Mouse (Mus musculus) embryo, embryonic 11.5 days (tissue): ENCODE measurements around the gene Plxnb3.

Experiments
- DNase-seq: peaks from one replicate; pipeline ENCODE4 v3.0.0-alpha.2; 2012; ENCODE audit warnings: low read depth, low spot score

Gene Plxnb3

DNA sequence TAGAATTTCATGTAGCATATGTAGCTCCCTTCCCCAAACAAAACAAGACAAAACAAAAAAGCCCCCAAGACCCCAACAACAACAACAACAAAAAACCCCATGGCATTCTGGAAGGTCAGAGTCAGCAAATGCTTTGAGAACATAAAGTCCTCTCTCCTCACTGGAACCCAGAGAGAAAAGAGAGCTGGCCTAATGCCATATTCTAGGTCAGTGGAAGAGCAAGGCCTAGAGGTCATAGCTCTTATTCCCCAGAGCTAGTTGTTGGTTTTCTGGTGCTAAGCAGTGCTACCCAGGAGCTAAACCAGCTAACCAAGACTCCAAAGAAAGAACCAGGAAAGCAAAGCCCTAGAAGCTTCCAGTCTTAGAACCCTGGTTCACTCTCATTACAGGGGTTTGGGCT is 28.8 kb downstream of the Plxnb3 start:
- DNase-seq, result no peak

DNA sequence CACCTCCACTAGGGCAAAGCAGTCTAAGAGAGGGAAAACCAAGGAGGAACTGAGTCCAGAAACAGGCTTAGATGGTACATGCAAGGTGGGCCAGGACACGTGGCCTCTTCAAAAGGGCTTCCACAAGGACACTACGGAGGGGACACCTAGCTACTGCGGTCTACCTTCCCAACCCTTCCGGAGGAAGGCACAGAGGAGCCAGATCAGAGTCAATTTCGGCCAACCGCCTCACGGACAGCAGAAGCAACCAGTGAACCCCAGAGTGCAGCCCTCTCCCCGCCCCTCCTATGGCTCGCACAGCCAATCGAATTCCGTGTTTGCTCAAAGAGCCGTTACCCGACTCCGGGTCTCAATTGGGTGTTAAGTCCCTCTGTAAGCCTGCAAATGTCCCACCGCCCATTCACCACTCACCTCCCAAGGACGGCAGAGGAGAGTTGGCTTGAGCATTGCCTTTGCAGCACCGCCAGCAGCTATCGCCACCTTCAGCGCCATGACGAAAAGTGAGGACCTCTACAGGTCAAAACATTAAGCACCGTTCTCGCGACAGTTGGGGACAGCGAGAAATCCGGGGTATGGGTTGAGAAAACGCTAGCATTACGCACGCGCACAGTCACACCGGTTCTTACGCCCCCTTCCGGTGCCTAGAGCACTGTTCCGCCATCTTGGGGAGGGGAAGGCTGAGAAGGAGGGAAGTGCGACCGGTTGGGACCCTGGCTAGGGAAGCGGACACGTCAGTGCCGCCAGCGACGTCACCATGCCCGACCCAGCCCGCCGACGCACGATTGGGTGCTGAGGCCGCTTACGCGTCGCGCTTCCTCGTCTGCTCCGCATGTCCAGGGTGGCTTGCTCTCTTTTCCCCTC is 29.7 kb downstream of the Plxnb3 start, which contains the start of the genes Idh3g and Ssr4:
Idh3g (minus strand) TSS at position 534 of the 861 bp plus-strand sequence.
Ssr4 (plus strand) TSS at position 665 of the 861 bp plus-strand sequence.
- peak; percentile 85 for DNase-seq

DNA sequence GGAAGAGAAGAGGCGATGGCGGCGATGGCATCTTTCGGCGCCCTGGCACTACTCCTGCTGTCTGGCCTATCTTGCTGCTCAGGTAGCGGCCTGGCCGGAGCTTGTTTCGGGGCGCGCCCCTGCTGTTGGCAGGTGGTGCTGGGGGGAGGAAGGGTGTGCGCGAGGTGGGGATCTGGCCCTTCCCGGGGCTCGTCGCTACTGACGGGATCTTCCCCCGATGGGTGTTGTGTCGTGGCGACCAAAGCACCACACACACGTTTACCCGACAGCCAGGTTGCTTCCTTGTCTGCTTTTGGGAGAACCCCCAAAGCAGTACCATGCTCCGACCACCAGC is 30.3 kb downstream of the Plxnb3 start:
- DNase-seq, result no peak

DNA sequence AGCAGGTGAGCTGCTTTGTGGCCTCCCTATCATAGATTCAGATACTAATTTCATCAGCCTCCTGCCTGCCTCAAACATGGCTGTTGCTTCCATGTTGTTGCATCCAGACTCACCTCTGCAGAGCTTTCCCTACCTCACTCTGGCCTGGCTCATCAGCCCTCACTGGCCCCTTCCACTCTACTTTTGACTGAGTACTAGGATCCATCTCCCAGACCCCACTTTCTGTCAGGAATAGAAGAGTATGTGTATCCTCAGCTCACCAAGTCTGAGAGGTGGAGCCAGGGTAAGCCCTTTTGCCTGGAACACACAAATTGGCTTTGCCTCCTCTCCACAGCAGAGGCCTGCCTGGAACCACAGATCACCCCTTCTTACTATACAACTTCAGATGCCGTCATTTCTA is 31.6 kb downstream of the Plxnb3 start:
- DNase-seq, result no peak

GRCm38 (mm10) chrX:73793039-73793438 is 36.1 kb downstream of the Plxnb3 start:
- no peak for DNase-seq

- no peak for DNase-seq
Measured at GRCm38 (mm10) chrX:73793505-73793904, 36.6 kb downstream of the Plxnb3 start.

GRCm38 (mm10) chrX:73797511-73797910 is 40.6 kb downstream of the Plxnb3 start:
- no peak for DNase-seq

GRCm38 (mm10) chrX:73798502-73798901 is 41.6 kb downstream of the Plxnb3 start:
- peak; percentile 27 for DNase-seq

- DNase-seq, result no peak
Measured at GRCm38 (mm10) chrX:73805814-73806213, 48.9 kb downstream of the Plxnb3 start.

- peak; percentile 26 for DNase-seq
Measured at GRCm38 (mm10) chrX:73815072-73815471, 58.2 kb downstream of the Plxnb3 start.

GRCm38 (mm10) chrX:73816596-73817314 is 59.9 kb downstream of the Plxnb3 start:
- no peak for DNase-seq
